Mouse (Mus musculus): ENCODE measurements around the gene Zfp493.

- TF ChIP-seq CTCF (IDR thresholded peaks at IDR 0.05; ENCODE audit: insufficient read depth, low read depth, low read length), result no peak
- no peak for TF ChIP-seq POLR2A (IDR thresholded peaks at IDR 0.05; ENCODE audit: insufficient read depth, low read depth, low read length)
These were observed 35.6 kb upstream of the Zfp493 start for GRCm38 (mm10) chr13:67743896-67744295.

Measured in olfactory bulb, adult 2 months (tissue).